Mouse (Mus musculus) E14TG2a.4 (cell line): ENCODE results near the gene Vgf.

Experiments
- CTCF ChIP-seq: conservative IDR thresholded peaks from 2 replicates; pipeline ENCODE4 v1.5.1; 2014; ENCODE audit warnings: low read length
- NANOG ChIP-seq: IDR thresholded peaks from 2 replicates; pipeline ENCODE4 v1.6.1; 2014; ENCODE audit warnings: borderline replicate concordance, low read length, mixed read lengths

- no peak for TF ChIP-seq CTCF
- TF ChIP-seq NANOG, result no peak
Measured at GRCm38 (mm10) chr5:137024318-137024717, 1.9 kb upstream of the Vgf start.
